Mouse (Mus musculus) heart, adult 2 months (tissue): ENCODE measurements around the gene Pax7.

Experiments used
- CTCF ChIP-seq: fragments of 200-600 bp; IDR thresholded peaks from 2 replicates; pipeline ENCODE4 v1.8.1; 2022; ENCODE audit warnings: antibody characterized with exemption, mild to moderate bottlenecking, moderate library complexity
- EP300 ChIP-seq: fragments of 200-500 bp; IDR thresholded peaks from 2 replicates; pipeline ENCODE4 v1.6.1; 2011; ENCODE audit warnings: low read depth, low read length, control low read depth; ENCODE audit not compliant: insufficient read depth
- POLR2A ChIP-seq: fragments of 200-500 bp; IDR thresholded peaks from 2 replicates; pipeline ENCODE4 v1.6.1; 2011; ENCODE audit warnings: mild to moderate bottlenecking, low read depth, low read length, control low read depth; ENCODE audit not compliant: insufficient read depth

GRCm38 (mm10) chr4:139705986-139706385, 127.3 kb downstream of the Pax7 start:
- no peak for TF ChIP-seq EP300
- no peak for TF ChIP-seq CTCF
- no peak for TF ChIP-seq POLR2A
